Mouse (Mus musculus) liver, adult 2 months (tissue): ENCODE results near the gene Vps26b.

Experiments used
- CTCF ChIP-seq: fragments of 200-500 bp; IDR thresholded peaks from 2 replicates; pipeline ENCODE4 v1.5.1; 2011; ENCODE audit warnings: low read depth, low read length, control low read depth
- POLR2A ChIP-seq: fragments of 200-500 bp; IDR thresholded peaks from 2 replicates; pipeline ENCODE4 v1.6.1; 2011; ENCODE audit warnings: low read length, control low read depth; ENCODE audit not compliant: insufficient read depth; ENCODE audit errors: extremely low read depth

GRCm38 (mm10) chr9:26993118-26993517, 36.7 kb downstream of the Vps26b start:
- TF ChIP-seq CTCF: no peak
- TF ChIP-seq POLR2A: no peak
